Mouse (Mus musculus): ENCODE results near the gene Sct.

The Sct gene

DNA sequence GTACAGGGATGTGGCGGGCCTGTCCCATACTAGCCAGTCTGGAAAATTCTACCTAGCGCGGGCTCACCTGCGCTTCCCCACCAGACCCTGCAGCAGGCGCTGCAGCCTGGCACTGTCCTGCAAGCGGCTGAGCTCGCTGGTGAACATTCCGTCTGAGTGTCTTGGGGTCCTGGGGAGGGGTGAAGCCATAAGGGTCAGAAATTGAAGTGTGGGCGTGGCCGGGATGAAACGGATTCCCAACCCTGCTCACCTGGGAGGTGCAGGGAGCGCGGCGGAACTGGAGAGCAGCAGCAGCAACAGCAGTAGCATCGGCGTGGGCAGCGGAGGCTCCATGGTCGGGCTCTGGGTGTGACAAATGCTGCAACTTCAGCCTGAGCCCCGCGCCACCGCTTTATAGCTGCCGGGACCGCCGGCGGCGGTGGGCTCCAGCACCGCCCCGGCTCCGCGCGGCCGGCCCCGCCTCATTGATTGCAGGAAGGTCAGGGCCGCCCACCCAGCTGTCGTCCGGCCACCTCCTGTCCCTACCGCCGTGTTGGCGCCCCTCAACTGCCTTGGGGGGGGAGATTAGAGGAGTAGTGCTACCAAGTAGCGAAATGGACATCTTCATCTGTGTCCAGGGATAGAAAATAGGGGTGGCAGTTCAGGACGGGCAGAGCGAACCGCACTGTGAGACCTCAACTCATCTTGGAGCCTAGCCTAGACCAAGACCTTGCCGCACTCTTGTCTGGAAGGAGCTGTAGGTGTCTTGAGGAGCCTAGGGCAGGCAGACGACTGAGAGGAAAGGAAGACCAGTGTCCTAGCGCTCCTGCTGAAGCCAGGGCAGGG is at the start of gene Sct:
TSS of gene Sct (minus strand) at position 368 of the 825 bp plus-strand sequence.
- DNase-seq = peak; percentile 58

DNA sequence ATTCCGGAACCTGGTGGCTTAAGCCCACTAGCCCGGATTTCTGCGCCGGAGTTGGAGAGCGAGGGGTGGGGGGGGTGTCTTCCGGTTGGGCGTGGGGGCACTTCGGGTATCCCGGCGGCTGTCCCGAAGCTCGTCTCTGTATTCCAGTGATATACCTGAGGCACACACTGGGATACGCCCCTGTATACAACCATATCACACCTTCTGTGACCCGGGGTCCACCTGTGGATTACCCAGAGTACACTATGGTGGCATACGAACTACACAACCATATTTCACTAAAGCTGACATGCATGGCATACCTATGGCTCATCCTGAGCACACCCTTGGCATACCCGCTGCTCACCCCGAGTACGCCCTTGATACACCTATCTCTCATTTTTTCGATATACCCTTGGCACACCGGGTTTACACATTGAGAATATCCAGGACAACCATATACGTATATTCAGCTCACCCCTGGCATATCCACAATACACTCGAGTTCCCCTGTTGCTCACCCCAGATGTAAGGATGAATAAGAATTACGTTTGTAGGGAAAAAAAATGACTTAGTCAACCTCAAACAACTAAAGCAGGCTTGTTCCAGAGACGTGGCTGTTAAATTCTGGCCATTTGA is 49.5 kb upstream of the Sct start:
- DNase-seq = no peak

DNA sequence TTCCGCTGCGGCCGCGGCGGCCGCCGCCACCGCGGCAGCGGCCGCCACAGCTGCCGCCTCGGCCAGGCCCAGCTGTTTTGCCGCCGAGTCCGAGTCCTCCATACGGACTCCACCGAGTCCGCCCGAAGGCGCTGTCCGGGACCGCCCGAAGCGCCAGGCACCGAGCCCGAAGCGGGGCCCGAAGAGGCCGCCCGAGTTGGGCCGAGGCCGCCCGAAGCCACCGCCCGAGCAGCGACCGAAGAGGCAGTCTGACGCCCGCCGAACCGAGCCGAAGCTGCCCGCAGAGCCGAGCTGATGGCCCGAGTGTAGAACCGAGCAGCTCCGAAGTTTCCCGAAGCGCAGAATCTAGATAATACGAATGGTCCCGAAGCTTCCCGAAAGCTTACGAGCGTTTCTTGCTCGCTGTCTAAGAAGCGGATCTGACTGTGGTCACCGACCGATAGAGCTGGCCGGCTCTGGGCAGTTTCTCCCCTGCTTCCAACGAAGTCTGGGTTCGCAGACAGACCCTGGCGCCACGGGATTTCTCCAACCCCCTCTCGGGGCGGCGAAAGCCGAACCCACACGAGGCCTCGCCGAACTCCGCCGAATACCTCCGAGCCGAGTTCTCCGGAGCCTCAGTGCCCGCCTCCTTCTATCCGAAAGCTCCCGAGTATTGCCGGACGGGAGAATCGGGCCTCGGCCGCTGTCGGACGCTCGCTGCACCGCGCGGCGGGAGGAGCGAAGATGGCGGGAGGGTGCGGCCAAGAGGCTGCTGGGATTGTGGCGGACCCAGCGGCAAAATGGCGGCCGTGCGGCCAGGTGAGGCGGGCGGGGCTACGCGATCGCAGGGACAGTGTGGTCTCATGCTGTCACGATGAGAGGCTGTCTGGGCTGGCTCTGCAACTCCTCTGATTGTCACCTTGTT is 48.8 kb upstream of the Sct start, which contains the start of the genes Deaf1 and Tmem80:
TSS of gene Deaf1 (minus strand) at position 222 of the 904 bp plus-strand sequence.
TSS of gene Tmem80 (plus strand) at position 271 of the 904 bp plus-strand sequence.
- peak; percentile 99 for DNase-seq

DNA sequence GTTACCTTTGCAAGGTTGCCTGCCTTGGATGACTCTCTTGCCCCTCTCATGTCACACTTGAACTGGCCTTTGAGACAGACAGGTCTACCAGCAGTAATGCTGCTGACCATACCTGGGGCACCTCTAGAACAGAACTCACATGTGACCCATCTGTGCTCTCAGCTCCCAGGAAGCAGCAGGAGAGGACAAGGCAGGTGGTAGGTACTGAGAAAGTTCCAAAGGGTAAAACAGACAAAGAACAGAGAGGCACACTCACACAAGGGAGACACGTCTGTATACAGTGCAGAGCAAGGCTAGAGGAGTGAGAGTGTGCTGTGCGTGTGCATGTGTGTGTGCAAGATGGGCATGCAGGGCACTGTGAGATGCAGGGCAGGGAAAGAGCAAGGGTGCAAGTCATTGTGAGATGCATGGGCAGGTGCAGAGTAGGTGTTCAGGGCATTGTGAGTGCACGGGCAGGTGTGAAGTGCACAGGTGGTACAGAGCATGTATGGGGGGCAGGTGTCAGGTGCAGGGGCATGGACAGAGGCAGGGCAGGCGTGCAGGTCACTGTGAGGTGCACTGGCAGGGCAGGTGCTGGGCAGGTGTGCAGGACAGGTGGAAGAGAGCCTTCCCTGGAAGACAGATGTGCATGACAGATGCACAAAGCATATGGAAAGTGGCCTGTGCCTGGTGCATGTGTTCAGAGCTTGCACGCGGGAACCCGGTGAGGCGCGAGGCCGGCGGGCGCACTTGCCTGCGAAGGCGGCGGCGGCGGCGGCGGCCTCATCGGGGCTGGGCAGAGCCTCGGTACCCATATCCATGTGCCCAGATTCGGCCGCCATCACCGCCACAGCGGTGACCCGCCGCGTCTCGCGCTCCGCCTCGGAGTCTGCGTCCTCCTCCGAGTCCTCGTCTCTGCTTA is 47.9 kb upstream of the Sct start:
- DNase-seq = peak; percentile 74

DNA sequence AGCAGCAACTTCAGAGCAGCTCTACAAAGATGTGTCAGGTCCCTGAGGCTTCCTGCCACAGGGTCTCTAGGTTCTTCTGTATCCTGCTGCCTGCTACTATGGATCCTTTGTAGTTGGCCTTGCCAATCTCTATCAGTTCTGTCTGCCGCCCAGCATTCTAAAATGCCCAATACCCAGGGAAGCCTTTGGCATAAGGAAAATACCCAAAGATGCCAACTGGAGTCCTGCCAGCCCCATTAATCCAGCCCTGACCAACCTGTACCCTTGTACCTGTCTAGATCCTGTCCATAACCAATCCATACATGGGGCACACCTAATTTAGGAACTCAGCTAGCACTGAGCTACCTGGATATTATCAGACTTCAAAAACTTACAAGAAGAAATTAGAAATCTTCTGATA is 45.8 kb upstream of the Sct start:
- peak; percentile 57 for DNase-seq

DNA sequence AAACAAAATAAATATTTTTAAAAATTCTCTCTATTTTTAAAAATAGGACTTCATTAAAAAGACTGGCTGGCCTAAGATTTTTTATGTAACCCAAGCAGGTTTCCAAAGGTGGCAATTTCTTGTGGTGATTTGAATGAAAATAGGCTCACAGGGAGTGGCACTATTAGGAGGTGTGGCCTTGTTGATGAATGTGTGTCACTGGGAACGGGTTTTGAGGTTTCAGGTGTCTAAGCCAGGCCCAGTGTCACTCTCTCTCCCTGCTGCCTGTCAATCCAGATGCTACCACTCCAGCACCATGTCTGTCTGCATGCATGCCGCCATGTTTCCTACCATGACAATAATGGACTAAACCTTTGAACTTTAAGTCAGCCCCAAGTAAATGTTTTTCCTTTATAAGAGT is 40.5 kb upstream of the Sct start:
- no peak for DNase-seq

DNA sequence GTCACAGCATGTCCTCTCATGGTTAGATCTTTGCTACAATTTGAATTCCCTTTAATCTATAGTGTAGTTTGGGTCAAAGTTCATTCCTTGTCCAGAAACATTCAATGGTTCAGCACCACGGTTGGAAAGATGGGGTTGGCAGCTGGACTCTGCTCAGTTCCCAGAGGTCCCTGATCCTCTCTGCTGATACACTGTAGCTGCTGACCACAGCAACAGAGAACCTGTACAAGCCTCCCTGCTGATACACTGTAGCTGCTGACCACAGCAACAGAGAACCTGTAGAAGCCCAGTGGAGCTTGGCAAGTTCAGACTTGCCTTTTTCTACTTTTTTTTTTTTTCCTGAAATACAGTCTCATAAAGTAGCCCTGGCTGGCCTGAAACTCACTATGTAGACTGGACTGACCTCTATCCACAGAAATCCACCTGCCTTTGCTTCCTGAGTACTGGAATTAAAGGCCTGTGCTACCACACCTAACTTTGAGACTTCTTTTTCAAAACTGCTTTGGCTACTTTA is 38.7 kb upstream of the Sct start:
- no peak for DNase-seq

DNA sequence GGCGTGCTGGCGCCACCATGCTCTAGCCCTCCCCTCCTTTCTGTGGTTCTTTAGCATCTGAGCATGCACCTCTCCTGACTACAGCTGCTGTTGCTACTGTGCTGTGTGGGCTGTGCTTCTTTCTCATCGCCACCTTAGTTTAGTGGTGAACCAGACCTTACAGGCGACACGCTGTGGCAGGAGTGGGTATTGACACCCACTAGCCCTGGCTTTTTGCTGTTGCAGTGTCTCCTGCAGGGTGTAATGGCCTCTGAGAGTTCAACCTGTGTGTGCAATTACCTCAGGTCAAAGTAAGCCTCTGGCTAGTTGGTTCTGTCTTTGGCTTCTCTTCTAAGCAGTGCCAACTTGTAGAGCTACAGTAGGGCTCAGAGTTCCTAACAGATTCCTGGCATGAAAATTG is 37.0 kb upstream of the Sct start:
- DNase-seq = no peak

DNA sequence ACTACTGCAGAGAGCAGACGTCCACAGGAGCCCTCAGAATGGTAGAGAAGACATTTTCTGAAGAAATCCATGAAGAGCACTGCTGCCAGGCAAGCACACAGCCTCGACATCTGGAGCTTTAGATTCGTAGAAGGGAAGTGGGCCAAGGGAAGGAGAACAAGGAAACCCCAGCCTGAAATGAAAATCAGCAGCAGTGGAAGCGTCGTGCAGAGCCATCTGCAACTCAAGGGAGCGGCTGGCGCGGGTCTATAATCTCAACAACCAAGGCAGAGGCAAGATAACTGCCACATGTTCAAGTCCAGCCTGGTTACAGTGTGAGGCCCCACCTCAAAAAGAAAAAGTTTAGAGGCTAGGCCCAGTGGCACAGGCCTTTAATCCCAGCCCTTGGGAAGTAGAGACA is 36.1 kb upstream of the Sct start:
- DNase-seq = no peak

DNA sequence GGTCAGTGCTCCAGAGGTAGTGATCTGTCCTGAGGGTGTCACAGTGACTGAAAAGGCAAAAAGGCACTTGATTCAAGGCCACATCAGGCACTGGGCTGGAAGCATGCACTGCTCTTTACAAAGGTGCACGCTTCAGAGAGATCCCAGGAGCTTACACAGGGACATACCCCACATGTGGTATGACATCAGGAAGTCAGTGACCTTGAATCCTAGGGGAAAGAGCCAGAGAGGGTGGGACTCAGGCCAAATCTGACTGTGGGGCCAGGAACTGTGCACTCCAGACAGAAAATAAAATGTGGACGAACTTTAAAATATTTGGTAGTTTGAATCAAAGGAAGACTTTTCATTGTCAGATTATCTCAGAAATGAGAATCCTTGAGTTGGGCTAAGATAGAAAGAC is 35.5 kb upstream of the Sct start:
- DNase-seq = no peak

DNA sequence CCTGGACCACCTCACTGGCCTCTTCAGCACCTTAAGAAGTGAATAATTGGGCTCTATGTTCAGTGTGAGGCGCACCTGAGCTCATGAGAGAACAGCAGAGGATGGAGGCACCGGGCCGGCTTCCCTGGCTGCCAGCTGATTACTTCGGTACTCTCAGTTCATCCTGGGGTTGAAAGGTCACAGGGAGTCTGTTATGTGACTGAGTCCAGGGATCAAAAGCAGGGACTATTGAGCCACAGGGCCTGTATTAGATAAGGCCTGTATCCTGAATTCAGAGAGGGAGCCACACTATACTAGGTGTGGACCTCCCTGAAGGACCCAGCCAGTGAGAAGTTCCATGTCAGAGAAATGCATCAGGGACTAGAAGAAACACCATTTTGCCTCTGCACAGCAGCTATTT is 25.6 kb upstream of the Sct start:
- DNase-seq = no peak

DNA sequence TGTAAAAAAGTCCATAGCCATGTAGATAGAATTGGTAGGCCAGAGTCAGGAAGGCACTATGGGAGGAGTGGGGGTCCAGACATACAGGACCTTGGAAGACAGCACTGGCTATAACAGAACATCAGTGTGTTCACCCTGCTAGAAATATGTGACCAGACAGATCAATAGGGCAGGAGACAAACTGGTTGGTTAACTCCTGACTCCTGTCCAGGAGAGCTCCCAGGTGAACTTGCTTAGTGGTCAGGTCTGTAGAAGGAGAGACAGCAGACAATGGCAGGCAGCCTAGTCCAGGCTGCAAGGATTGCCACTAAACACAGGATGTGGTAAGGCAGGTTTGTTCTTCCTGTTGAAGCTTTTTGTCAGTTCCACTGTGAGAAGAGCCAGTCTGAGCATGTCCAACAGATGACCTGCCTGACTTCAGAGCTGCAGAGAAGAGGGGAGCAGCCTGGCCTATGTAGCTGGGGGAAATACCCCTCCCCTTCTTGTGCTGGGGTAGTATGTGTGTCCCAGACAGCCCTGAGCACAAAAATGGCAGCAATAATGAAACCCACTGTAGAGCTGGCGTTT is 23.9 kb upstream of the Sct start:
- DNase-seq = no peak

DNA sequence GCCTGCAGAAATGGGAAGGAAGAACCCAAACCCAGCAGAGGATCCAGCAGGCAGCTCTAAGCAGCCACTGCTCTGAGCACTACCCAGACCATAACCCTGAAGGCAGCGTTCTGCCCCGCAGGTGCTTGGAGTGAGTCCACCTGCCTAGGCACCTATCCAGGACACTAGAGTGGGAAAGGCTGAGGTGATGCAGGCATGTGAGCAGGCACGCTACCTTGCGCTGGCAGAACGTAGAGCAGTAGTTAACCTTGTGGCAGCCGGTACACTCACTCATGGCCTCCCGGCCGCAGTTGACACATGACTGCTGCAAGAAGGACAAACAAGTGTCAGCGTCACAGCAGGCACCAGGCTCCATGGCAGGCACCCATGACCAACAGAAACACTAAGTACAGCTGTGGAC is 22.5 kb upstream of the Sct start:
- peak; percentile 74 for DNase-seq

DNA sequence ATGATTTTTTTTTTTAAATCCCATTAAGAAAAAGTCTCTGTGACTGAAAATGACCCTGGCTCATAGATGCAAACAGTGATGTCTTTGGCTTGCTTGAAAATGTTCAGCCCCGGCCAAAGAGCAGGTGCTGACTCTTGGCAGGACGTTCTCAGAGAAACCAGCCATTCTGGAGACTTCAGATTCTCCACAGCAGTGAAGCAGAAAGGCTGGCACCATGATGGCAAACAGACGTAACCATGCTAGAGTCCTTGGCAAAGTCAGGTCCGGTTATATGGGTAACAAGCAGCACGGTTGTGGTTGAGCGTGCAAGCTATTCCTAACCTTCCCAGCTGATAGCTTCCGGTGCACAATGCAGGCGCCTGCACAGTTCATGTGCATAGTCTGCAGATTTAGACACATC is 20.2 kb upstream of the Sct start:
- DNase-seq = peak; percentile 89

DNA sequence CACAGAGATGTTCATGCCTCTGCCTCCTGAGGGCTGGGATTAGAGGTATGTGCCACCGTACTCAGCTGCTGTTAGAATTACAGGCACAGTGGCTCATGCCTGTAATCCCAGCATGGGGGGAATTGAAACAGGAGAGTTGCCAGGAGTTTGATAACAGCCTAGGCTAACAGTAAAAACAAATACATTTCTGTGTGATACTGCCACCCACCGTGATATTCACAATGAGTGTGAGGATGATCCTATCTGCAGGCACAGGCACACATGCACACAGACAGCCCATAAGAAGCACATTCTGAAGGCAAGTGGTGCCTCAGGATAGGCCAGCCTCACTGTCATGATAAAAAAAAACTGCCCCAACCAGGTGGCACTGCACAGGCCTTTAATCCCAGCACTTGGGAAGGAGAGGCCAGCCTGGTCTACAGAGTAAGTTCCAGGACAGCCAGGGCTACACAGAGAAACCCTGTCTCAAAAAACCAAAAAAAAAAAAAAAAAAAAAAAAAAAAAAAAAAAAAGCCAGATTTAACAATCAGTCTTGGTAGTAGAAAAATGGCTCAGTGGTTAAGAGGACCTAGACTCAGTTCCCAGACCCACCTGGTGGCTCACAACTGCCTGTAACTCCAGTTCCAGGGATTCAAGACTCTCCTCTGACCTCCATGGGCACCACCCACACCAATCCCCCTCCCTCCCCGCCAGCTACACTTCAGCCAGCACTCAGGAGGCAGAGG is 19.2 kb upstream of the Sct start:
- DNase-seq = no peak

DNA sequence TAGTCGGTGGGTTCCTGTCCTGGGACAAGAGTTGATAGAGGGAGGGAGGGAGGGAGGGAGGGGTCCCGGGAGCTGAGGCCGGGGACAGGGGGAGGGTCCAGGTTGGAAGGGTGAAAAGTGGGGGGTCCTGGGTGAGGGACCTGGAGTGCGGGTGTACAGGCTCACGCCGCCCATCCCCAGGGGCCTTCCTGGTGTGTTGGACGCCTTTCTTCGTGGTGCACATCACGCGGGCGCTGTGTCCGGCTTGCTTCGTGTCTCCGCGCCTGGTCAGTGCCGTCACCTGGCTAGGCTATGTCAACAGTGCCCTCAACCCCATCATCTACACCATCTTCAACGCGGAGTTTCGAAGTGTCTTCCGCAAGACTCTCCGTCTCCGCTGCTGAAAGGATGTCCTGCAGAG is 15.5 kb upstream of the Sct start:
- no peak for DNase-seq

DNA sequence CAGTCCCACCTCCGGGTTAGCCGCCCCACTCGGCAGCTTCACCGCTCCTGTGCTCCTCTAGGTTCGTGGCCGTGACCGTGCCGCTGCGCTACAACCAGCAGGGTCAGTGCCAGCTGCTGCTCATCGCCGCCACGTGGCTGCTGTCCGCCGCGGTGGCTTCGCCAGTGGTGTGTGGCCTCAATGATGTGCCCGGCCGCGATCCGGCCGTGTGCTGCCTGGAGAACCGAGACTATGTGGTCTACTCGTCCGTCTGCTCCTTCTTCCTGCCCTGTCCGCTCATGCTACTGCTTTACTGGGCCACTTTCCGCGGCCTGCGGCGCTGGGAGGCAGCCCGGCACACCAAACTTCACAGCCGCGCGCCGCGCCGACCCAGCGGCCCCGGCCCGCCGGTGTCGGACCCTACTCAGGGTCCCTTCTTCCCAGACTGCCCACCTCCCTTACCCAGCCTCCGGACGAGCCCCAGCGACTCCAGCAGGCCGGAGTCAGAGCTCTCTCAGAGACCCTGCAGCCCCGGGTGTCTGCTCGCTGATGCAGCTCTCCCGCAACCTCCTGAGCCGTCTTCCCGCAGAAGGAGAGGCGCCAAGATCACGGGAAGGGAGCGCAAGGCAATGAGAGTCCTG is 15.0 kb upstream of the Sct start:
- DNase-seq = no peak

DNA sequence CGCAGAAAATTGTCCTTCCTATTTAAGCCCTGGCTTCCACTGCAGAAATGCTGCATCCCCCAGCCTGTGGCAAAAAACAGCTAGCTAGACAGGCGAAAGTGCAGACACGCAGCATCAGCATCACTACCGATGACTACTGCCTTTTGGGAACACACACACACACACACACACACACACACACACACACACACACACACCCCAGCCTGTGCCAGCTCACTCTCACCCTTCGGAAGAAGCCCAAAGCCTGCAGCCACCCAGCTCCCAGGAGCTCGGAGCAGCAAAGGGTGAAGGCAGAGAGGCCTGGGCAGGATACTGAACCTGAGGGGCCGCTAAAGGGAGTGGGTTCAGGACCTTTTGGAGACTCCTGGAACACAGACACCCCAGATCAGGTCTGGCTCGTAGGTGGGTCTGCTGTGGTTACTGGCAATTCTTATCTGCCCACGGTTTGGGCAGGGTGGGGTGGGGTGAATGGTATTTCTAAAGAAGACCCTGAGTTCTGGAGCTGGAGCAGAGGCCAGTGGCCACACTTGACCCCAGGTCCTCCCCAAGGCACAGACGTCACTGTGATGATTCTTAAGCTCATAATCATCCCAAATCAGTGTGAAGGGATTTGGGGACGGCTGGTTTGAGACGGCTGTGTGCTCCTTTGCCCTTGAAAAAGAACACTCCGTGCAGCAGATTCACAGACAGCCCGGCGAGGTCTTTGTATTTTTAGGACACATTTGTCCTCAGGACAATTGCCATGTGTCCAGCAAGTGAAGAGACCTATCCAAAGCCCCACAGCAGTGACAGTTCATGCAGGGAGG is 13.9 kb upstream of the Sct start:
- no peak for DNase-seq

DNA sequence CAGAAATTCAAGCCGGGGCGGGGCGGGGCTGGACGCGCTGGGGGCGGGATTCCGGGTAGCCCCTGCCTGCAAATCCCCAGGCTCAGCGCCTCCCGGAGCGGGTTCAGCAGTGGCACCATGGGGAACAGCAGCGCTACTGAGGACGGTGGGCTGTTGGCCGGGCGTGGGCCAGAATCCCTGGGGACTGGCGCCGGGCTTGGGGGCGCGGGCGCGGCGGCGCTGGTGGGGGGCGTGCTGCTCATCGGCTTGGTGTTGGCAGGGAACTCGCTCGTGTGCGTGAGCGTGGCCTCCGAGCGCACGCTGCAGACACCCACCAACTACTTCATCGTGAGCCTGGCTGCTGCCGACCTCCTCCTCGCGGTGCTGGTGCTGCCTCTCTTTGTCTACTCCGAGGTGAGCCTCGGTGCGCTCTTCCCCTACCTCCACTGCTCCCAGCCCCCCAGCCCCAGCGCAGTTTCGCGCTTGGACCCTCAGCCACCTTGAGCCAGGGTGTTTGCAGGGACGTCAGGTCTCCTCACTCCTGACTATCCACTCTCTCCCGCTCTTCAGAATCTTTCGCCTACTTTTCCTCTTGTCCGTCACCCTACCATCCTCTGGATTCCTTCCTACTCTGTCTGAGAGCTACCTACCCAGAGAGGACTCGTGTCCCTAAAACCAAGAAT is 13.1 kb upstream of the Sct start, which contains the start of gene Drd4:
TSS of gene Drd4 (plus strand) at position 86 of the 662 bp plus-strand sequence.
- DNase-seq = no peak

Measured in cerebellum, adult 11-12 months (tissue).